Mouse (Mus musculus) cerebellum, adult 18-20 months (tissue): ENCODE measurements at regions not wholly inside any gene's neighbourhood (a gene's known extent, or its start where the extent isn't known, plus 50 kb on each side); places are given as distances from the start of the nearest gene placed in this dataset.

Experiments
- DNase-seq, 2 experiments: peaks; one replicate each; pipeline ENCODE4 v3.0.0; 2021

DNA sequence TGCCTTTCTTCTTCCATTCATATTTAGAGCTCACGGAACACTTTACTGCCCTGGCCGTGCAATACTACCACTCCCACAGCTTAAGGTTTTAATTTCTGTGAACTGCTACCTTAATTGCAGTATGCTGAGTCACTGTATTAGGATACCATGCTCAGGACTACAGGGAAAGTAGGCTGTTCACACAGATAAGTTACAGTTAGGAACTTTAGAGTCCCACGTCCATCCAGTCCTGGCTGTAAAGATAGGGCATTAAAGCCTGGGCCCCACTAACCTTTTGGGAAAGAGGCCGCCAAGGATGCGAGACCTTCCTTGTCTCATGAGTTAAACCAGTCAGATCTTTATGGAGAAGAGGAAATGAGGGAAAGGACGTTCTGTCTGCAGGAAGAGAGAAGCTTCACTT lies 574.6 kb downstream of the Stpg2 start:
- DNase-seq = no peak

DNA sequence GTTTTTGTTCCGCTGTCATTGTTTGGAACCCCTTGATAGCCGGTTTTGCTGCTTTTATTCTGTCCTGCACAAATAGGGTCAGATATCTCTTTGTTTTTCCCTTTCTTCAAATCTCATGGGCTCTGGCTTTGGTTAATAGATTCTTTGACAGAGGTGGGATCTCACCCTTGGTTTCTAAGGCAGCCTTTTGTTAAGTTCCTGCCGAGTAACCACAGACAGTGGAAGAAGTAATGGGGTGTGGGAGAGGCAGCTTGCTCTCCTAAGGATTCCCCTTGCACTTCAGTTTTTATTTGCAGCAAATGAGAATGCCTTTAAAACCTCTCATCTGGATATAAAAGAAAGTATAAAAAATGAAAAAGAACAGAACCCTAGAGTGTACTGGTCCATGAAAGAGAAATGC lies 577.9 kb downstream of the Stpg2 start:
- no peak for DNase-seq

DNA sequence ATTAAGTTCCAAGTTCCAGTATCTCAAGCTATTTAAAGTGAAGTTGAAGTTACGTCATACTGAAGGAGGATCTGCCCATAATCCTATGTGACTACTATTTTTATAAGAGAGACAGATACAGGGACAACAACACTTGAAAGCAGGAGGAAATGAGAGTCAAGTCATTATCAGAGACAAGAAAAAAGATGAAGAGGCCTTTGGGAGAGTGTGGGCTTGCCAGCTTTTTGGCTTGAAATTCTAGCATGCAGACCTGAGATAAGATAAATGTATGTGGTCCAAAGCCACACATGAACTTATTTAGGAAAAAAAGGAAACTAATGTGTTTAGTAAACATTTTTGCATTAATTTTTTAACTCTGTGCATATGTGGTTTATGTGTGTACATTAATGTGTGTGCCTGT lies 581.0 kb downstream of the Stpg2 start:
- no peak for DNase-seq

DNA sequence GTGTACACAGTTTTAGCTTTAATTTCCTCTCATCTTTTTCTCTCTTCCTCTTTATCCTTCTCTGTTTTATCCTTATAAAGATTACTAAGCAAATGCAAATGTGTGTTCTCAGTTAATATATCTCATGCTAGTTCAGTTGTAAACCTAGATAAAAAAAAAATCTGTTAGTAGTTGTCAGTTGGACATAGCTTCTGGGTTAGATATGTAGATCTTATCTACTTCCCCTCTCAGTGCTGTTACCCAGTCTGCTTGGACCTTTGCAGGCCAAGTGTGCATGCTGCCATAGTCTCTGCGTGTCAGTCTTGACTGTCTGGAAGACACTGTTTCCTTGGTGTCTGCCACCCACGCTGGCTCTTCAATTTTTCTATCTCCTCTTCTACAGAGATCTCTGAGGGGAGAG lies 583.4 kb downstream of the Stpg2 start:
- no peak for DNase-seq

DNA sequence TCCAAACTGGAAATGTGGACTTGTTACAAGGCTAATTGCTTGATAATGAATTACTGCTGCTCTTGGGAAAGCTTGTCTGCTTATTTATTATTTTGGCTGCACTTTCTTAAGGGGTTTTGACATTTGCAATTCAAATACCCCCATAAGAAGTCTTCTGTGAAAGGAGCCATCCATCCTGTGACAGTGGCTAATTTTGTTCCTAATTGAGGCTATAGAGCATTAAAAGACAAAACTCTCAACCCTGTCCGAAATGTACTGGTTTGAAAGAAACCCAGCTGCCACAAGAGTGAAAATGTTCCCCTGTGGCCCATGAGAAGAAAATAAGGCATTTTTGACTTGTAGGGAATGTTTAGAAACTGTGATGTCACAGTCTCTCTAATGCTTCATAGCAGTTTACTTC lies 591.2 kb downstream of the Stpg2 start:
- DNase-seq = no peak

DNA sequence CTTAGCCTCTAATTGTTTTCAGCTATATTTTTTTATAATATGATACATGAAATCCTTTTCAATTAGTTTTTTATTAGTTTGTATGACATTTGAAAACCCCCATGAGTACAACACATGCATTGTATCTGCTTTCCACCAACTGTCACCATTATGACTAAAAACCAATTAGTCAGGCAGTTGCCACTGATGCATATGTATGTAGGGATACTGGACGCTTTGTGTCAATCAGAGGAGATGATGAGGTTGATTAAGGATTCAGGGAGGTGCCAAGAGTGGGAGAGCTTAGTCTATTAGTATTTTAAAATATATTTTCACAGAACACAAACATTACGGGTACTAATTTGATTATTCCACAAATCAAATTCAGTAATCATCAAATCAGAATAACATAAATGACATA lies 593.6 kb downstream of the Stpg2 start:
- no peak for DNase-seq

DNA sequence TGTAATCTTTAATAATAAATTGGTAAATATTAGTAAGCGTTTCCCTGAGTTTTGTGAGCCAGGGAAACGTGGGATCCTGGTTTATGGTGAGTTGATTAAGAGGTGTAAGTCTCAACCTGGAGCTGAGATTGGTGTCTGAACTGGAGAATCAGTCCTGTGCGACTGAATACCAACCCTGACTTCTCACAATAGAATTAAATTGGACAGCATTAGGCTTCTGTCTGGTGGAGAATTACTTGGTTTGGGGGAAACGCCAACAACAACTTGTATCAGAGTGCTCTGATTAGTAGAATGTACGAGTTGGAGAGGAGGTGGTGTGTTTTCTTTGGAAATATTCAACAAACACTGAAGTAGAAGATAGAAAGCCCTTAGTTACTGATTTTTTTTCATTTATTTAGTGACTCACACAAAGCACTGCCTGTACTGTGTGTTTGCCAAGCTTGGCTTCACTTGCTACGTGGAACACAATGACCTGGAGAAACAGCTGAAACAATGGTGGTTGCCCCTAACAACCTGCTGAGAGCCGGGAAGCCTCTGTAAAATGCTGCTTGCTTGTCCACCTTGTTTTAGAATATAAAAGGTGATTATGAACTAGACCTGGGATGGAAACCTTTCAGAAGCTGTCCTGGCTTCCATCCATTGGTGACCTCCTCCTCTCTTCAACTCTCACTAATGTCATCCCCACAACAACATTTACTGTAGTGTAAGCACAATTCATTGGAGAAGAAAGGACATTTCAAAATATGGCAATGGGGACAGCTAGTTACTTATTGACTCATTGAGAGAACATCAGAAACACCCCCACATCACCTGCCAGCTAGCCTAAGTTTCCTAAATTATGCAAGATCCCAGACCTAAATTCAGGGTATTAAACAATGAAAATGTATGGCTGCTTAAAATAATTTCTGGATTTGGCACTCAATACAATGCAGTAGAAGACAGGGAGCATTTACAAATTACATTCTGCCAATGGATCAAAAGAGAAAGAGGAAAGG lies 597.5 kb downstream of the Stpg2 start:
- no peak for DNase-seq

DNA sequence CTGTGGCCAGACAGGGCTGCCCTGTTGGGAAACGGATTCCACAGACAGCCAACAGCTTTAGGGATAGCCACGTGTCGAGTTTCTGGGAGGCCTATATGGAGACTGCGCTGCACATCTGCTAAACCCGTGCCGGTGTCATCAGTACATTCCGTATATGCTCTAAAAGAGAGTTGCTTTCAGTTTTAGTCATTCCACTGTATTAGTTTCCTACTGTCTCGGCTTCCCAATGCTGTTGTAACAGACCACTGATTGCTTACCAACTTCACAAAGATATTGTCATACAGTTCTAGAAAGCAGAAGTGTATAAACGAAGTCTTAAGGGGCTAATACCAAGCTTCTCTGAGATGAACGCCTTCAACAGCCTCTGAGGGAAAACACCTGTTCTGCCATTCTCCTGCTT lies 622.5 kb downstream of the Stpg2 start:
- no peak for DNase-seq

DNA sequence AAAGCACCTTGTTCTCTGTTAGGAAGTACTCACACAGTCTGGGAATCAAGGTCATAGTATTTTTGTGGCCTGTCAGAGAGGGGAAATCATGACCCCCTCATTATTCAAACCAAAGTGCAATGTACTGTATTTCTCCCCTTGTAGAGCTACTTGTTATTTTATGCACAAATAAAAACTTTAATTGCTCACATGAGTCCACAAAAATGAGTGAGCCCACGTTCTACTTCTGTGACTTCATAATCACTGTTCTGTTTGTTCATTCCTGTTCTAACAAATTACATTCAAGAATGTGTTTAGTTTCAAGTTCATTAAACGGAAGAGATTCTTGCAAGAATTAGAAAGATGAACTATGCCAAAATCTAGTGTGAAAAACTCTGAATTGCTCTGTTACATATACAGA lies 623.1 kb downstream of the Stpg2 start:
- DNase-seq = no peak

DNA sequence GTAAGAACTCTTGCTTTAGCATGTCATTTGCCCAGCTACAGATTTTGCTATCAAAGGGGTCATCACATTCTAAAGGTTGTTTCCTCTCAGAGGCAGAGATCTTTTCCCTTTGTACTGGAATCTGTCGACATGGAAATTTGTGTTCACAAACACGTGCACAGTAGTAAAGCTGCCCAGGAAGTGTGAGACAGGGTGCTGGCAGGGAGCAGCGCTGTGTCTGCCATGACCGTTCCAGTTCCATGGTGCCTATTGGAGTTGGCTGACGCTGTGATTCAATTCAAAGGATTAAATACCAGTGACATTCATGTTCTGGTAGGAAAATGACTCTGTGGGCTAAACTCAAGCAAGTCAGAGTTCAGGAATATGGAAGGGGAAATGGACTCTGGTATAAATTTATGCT lies 627.1 kb downstream of the Stpg2 start:
- no peak for DNase-seq

DNA sequence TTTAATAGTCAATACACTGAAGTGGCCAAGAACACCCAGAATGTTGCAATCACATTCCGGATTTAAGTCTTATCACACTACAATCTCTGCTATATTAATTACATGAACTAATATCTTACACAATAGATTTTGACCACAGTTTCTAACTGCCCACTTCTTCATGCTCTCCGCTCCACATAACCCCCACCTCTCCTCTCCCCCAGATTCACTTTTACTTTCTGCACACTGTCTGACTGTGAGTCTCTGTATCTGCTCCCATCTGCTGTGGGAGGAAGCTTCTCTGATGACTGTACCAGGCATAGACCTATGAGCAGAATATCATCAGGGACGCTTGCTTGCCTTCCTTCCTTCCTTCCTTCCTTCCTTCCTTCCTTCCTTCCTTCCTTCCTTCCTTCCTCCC lies 636.5 kb downstream of the Stpg2 start:
- no peak for DNase-seq

DNA sequence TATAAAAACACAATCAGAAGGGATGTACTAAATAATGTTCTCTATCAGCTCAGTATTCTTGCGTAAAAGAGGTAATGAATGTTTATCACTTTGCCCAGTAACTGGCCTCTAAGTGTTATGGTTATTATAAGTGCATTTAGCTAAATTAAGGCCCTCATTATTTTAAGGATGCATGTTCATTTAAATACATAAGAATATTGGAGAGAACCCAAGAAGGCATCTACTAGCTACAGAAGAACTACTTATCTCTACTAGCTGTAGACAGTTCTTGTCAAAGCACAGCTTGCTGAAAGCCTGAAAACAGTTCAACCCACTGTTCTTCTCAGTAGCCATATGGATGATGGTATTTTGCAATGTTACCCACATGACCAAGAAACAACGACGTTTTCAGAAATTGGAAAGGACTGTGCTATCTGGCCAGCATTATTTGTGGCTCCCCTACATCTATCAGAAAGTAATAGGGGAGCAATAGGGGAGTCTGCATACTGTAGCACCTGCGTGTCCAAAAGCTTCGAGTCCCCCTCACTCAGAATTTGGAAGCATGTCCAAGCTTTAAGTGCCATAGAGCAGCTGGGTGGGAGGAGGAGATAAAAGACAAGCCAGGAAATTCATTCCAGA lies 637.6 kb downstream of the Stpg2 start:
- DNase-seq = no peak

DNA sequence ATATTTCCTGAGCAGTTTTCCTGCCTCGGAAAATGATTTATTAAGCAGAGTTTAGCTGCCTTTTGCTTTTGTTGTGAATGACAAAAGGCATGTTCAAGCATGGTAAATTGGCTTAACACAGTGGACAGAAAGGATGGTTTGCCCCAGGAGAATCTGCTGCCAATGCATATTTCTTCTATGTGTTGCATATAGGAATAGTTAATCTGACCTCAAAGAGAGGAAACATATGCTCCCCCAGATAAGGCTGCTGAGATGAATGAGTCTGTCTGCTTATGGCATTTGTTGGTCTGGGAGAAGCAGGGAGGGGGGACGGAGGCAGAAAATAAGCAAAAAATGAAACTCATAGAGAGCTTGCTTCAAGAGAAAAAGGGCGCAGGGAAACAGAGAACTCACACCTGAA lies 638.9 kb downstream of the Stpg2 start:
- no peak for DNase-seq

DNA sequence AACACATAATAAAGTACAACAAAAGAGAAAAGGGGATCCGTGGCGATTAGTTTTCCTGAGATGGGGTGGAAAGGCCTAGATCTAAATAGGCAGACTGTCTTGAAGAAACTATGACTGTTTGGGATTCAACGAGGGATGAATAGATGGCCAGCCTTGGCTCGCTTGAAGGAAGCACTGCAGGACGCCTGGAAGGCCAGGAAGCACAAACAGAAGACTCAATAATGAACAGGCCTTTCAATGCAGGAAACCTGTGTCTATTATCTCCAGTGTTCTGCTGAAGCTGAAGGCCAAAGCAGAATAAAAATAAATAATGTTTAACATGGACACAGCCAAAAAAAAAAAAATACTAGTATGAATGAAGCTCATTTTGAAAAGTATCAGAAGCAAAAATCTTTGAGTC lies 642.3 kb downstream of the Stpg2 start:
- peak; percentile 55 to 56 for DNase-seq

DNA sequence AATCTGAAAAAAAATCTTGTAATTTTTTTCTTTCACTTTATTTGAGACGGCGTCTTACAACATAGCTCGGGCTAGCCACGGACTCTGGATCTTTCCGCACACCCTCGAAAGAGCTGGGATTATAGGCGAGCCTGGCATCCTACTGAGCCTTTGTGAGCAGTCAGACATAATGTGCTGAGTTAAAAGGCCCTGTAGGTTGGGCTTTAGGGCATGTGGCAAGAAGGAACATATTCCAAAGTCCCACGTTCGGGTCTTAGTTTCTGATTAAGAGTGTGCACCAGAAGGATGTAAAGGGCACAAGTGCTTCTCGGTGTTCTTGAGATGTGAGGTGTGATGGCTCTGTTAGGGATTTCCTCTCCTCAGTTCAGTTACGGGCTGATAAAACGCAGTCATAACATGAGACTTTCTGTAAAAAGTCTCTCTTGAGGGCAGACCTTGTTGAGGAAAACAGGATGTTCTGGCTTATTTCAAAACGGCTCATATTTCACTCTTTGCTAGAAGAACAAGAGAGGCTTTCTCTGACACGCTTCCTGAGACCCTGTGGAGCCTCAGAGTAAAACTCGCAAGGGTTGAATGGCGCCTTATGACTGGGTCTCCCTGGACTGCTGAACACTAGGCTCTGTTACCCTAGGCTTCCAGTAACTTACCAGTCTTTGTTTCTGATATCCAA lies 654.6 kb downstream of the Stpg2 start:
- DNase-seq = no peak

DNA sequence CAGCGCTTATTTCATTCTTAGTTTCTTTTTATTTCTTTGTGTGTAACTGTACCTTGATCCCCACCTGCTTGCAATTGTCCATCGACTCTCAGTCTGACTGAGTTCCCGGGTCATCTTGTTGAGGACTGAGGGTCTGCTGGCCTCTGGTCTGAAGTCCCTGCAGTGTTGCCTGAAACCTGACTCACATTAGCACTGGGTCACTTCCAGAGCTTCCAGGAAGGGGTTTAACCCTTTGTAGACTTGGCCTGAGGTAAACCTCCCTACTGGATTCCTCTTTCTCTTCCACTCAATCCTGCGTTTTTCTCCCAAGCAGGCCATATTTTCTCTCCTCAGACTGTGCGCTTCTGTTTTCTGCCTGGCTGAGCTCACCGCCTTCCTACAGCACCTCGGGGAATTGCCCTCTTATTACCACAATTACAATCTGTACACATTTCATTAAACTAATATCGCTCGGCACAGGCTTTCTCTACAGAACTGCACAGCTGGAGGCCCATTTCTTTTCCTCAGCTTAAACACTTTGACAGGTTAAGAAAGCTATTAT lies 655.4 kb downstream of the Stpg2 start:
- DNase-seq = no peak

DNA sequence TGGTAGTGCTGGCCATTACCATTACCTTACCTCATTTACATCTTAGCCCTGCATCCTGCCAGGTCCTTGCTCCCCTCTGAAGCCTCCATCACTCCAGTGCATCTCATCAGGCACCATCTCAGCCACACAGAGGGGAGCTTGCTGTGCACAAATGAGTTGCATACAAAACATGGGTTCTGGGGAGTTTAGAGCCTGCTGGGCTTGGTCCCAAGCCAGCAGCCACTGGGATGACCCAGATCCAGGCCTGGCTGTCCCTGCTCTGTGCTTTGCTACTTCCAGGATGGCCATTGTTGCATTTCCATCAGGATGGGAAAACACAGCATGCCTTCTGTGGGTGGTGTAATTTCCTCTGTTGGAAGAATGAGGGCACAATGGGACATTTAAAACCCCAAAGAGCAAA lies 660.8 kb downstream of the Stpg2 start:
- DNase-seq = peak; percentile 73 to 78

DNA sequence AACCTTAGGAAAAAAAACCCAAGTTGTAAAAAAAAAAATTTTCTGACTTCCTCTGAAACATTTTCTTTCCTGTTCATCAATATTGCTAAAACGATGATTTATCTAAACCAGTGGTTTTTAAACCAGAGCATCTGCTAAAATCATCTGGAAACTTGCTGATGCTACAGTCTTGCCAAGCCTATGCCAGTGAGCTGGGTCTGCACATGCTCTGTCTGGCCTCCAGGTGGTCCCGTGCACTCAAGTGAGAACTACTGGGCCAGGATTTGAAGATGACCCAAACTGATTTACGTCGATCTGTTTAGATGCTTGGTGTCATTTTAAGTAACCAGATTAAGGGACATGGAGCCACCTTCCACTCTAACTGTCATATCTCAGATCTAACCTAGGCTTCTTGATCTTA lies 661.5 kb downstream of the Stpg2 start:
- no peak for DNase-seq

DNA sequence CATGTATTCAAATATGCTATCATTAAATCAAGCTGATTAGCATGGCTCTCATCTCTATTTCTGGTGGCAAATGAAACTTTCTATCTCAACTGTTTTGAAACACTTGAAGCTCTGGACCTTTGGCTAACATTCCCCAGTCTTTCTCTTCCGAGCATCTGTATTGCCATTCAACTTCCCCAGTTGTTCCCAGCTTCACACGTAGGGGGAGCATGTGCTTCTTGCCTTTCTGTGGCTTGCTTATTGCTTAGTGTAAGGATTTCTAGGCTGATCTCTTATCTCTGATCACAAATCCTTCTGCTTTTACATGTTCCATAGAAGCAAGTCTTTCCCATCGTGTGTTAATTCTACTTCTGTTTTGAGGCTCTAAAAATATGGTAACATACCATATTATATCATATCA lies 662.0 kb downstream of the Stpg2 start:
- no peak for DNase-seq

DNA sequence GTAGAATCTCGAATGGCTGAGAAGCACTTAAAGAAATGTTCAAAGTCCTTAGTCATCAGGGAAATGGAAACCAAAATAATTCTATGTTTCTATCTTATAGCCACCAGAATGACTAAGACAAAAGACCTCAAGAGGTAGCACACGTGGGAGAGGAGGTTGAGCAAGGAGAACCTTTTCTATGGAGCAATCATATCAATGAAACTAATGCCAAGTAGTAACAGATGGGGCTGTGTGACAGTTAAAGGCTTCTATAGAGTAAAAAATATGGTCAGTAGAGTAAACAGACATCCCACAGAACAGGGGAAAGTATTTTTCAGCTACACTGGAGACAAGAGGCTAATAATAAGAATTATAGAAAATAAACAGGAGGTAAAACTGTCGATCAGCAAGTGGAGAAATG lies 664.3 kb downstream of the Stpg2 start:
- DNase-seq = no peak

DNA sequence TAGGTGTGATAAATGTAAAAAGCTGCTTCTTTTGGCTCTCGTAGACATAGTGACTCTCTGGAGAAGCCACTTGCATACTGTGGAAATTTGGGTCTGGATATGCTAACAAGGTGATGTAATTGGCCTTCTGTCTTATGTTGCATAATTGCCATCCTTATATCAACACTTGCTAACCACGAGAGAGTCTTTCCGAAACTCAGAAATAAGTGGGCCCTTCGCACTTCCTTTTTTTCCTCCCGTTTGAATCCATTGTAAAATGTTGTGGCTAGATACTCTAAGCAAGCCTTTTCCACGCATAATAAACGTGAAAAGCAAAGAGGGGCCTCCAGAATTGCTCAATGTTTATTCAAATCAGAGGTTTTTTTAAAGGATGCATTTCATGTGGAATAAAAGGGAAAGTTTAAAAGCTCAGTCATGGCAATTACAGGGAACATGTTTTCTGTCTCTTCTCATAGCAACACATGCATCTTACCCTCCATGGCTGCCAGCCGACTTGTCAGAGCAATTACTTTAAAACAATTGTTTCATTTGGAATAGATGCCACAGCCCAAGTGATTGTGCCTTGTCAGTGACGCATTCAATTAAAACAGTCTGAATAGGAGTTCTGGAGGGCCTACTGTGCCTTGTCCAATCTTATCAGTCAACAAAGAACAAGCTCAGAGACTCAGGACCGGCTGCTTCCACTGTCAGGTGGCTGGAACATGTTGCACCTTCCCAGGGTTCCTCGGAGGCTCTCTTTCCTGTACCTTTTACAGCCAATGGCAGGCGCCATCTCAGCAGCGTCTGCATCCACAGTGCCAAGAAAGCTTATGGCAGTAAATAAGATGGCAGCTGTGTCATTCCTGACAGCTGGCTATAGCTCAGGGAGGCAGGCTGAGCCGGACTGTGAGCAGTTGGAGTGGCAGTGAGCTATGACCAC lies 680.7 kb downstream of the Stpg2 start:
- peak; percentile 82 to 88 for DNase-seq

DNA sequence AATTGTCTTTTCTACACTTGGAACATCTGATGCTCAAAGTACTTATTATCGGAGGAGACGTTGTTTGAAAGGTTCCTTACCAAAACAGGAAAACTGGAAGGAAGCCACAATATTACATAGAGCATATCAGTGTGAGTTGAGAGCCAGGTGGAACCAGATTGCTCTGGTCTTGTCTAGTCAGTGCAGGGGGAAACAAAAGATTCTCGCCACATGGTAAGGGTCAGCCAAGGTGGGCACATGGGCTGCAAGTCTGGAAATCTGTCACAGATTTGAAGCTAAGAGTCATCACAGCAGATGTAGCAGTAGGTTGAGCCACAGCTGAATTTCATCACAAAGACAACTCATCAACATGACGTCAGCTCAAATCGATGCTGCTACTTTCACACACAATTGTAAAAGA lies 681.8 kb downstream of the Stpg2 start:
- DNase-seq = no peak

DNA sequence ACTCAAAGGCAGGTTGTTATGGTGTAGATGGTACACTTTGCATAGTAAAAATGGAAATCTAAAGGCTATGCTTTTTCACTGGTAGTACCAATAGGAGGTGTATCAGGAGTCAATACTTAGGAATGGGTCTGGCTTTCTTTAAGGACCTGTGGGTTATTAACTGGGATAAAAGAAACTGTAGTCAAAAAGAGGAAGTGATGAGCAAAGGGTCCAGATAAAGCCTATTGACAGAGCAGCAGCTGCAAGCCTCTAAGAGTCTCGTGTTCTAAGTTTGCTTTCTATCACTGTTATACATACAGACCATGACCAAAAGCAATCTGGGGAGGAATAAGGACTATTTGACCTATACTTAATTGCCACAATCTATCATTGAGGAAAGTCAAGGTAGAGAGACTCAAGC lies 683.0 kb downstream of the Stpg2 start:
- no peak for DNase-seq
